Mouse (Mus musculus) heart, adult 9 months (tissue): ENCODE measurements around the gene Gm17268.

ENCODE experiments used
- DNase-seq, 2 experiments: peaks; one replicate each; pipeline ENCODE4 v3.0.0; 2022; ENCODE audit warnings: low spot score in 2 of 2

Gene Gm17268

GRCm38 (mm10) chr11:82032136-82032535 is 6.2 kb downstream of the Gm17268 start:
- no peak for DNase-seq

GRCm38 (mm10) chr11:82030171-82030570 is 8.2 kb downstream of the Gm17268 start:
- no peak for DNase-seq

- peak in 1 of 2 experiments; percentile 33 for DNase-seq
Observed at GRCm38 (mm10) chr11:82023769-82024168, 14.6 kb downstream of the Gm17268 start.

- DNase-seq: no peak
Observed at GRCm38 (mm10) chr11:82022504-82023056, 15.8 kb downstream of the Gm17268 start.

GRCm38 (mm10) chr11:82021406-82021805 is 17.0 kb downstream of the Gm17268 start:
- DNase-seq: no peak

- DNase-seq: no peak
Observed at GRCm38 (mm10) chr11:82019793-82020192, 18.6 kb downstream of the Gm17268 start.

- DNase-seq: no peak
Observed at GRCm38 (mm10) chr11:82019389-82019788, 19.0 kb downstream of the Gm17268 start.

- peak; percentile 52 to 54 for DNase-seq
Observed at GRCm38 (mm10) chr11:82016181-82016780, 22.1 kb downstream of the Gm17268 start.

- no peak for DNase-seq
Observed at GRCm38 (mm10) chr11:82015066-82015465, 23.3 kb downstream of the Gm17268 start.

- no peak for DNase-seq
Observed at GRCm38 (mm10) chr11:82013756-82014155, 24.6 kb downstream of the Gm17268 start.

GRCm38 (mm10) chr11:82011411-82012193 is 26.8 kb downstream of the Gm17268 start:
- peak; percentile 65 to 81 for DNase-seq

- no peak for DNase-seq
Observed at GRCm38 (mm10) chr11:82010115-82010514, 28.2 kb downstream of the Gm17268 start.

- peak; percentile 90 for DNase-seq
Observed at GRCm38 (mm10) chr11:82006796-82007423, 31.5 kb downstream of the Gm17268 start.

GRCm38 (mm10) chr11:82004810-82005209 is 33.6 kb downstream of the Gm17268 start:
- peak in 1 of 2 experiments; percentile 61 for DNase-seq

- DNase-seq: no peak
Observed at GRCm38 (mm10) chr11:82000581-82000980, 37.8 kb downstream of the Gm17268 start.

- DNase-seq: no peak
Observed at GRCm38 (mm10) chr11:81999469-81999868, 38.9 kb downstream of the Gm17268 start.

GRCm38 (mm10) chr11:81998646-81999045 is 39.7 kb downstream of the Gm17268 start:
- DNase-seq: no peak

GRCm38 (mm10) chr11:81997085-81997484 is 41.3 kb downstream of the Gm17268 start:
- no peak for DNase-seq

- peak; percentile 30 to 71 for DNase-seq
Observed at GRCm38 (mm10) chr11:81996172-81996841, 42.1 kb downstream of the Gm17268 start.

GRCm38 (mm10) chr11:81983146-81983545 is 55.2 kb downstream of the Gm17268 start:
- DNase-seq: peak; percentile 33 to 54

GRCm38 (mm10) chr11:81982191-81982590 is 56.2 kb downstream of the Gm17268 start:
- DNase-seq: no peak
